Mouse (Mus musculus): ENCODE results near the gene Meltf. TPM values are rescaled to one million over a fixed set of nuclear protein-coding genes. Genes with fewer than 3 reads are reported as not detected.

Meltf gene
- polyA plus RNA-seq (2017; shearing (Covaris generic)), result not detected

GRCm38 (mm10) chr16:31878573-31879257, at the start of gene Meltf:
Gene Meltf, plus strand, starts transcription at chr16:31878810.

GRCm38 (mm10) chr16:31933751-31934549, 55.3 kb downstream of the Meltf start, which contains the start of gene Pigz:
Gene Pigz, plus strand, starts transcription at chr16:31933851.

GRCm38 (mm10) chr16:31948345-31948774, 69.8 kb downstream of the Meltf start, which contains the start of the genes 0610012G03Rik and Ncbp2:
Gene 0610012G03Rik, minus strand, starts transcription at chr16:31948494.
Gene Ncbp2, plus strand, starts transcription at chr16:31948513.

Other genes starting within 250 kb of the Meltf start
- gene Dlg1, start 215.4 kb upstream of the Meltf start, polyA plus RNA-seq (2017; shearing (Covaris generic)), result 21.7 TPM
- gene Pigz, start 55.0 kb downstream of the Meltf start, polyA plus RNA-seq (2017; shearing (Covaris generic)), result 0.52 TPM
- gene 0610012G03Rik, start 69.7 kb downstream of the Meltf start, polyA plus RNA-seq (2017; shearing (Covaris generic)), result 5.1 TPM
- gene Ncbp2, start 69.7 kb downstream of the Meltf start, polyA plus RNA-seq (2017; shearing (Covaris generic)), result 53.5 TPM
- gene Senp5, start 124.5 kb downstream of the Meltf start, polyA plus RNA-seq (2017; shearing (Covaris generic)), result 21.5 TPM
- gene Pak2, start 200.5 kb downstream of the Meltf start, polyA plus RNA-seq (2017; shearing (Covaris generic)), result 89.5 TPM
- gene Pigx, start 220.9 kb downstream of the Meltf start, polyA plus RNA-seq (2017; shearing (Covaris generic)), result 149 TPM
- gene Cep19, start 221.0 kb downstream of the Meltf start, polyA plus RNA-seq (2017; shearing (Covaris generic)), result 45.3 TPM